Mouse (Mus musculus): ENCODE data around the gene Ly86.

Gene Ly86

GRCm38 (mm10) chr13:37431707-37432106 lies 86.7 kb downstream of the Ly86 start:
- no peak for DNase-seq (ENCODE audit: low spot score in 2 of 2)

GRCm38 (mm10) chr13:37432653-37433052 lies 87.6 kb downstream of the Ly86 start:
- no peak for DNase-seq (ENCODE audit: low spot score in 2 of 2)

- DNase-seq (ENCODE audit: low spot score in 2 of 2) = no peak
Measured at GRCm38 (mm10) chr13:37433142-37433541, 88.1 kb downstream of the Ly86 start.

GRCm38 (mm10) chr13:37433730-37434129 lies 88.7 kb downstream of the Ly86 start:
- DNase-seq (ENCODE audit: low spot score in 2 of 2) = no peak

GRCm38 (mm10) chr13:37434137-37434772 lies 89.2 kb downstream of the Ly86 start:
- peak; percentile 52 to 78 for DNase-seq (ENCODE audit: low spot score in 2 of 2)

- DNase-seq (ENCODE audit: low spot score in 2 of 2) = no peak
Measured at GRCm38 (mm10) chr13:37434841-37435240, 89.8 kb downstream of the Ly86 start.

- no peak for DNase-seq (ENCODE audit: low spot score in 2 of 2)
Measured at GRCm38 (mm10) chr13:37436267-37437013, 91.4 kb downstream of the Ly86 start.

GRCm38 (mm10) chr13:37438788-37439187 lies 93.8 kb downstream of the Ly86 start:
- no peak for DNase-seq (ENCODE audit: low spot score in 2 of 2)

GRCm38 (mm10) chr13:37439477-37439876 lies 94.5 kb downstream of the Ly86 start:
- no peak for DNase-seq (ENCODE audit: low spot score in 2 of 2)

- no peak for DNase-seq (ENCODE audit: low spot score in 2 of 2)
Measured at GRCm38 (mm10) chr13:37439941-37440340, 94.9 kb downstream of the Ly86 start.

GRCm38 (mm10) chr13:37440593-37441307 lies 95.7 kb downstream of the Ly86 start:
- DNase-seq (ENCODE audit: low spot score in 2 of 2) = no peak

- DNase-seq (ENCODE audit: low spot score in 2 of 2) = no peak
Measured at GRCm38 (mm10) chr13:37442058-37442457, 97.0 kb downstream of the Ly86 start.

- no peak for DNase-seq (ENCODE audit: low spot score in 2 of 2)
Measured at GRCm38 (mm10) chr13:37442531-37442930, 97.5 kb downstream of the Ly86 start.

GRCm38 (mm10) chr13:37446699-37447258 lies 101.8 kb downstream of the Ly86 start:
- no peak for DNase-seq (ENCODE audit: low spot score in 2 of 2)

- DNase-seq (ENCODE audit: low spot score in 2 of 2) = no peak
Measured at GRCm38 (mm10) chr13:37451021-37451420, 106.0 kb downstream of the Ly86 start.

- DNase-seq (ENCODE audit: low spot score in 2 of 2) = no peak
Measured at GRCm38 (mm10) chr13:37451471-37451870, 106.5 kb downstream of the Ly86 start.

- DNase-seq (ENCODE audit: low spot score in 2 of 2) = peak in 1 of 2 experiments; percentile 16
Measured at GRCm38 (mm10) chr13:37452022-37452941, 107.3 kb downstream of the Ly86 start.

GRCm38 (mm10) chr13:37453203-37453602 lies 108.2 kb downstream of the Ly86 start:
- DNase-seq (ENCODE audit: low spot score in 2 of 2) = peak; percentile 42 to 57

GRCm38 (mm10) chr13:37454356-37454755 lies 109.3 kb downstream of the Ly86 start:
- DNase-seq (ENCODE audit: low spot score in 2 of 2) = no peak

- no peak for DNase-seq (ENCODE audit: low spot score in 2 of 2)
Measured at GRCm38 (mm10) chr13:37455561-37455960, 110.6 kb downstream of the Ly86 start.
